Mouse (Mus musculus): ENCODE measurements around the gene Dhx16. TPM values are rescaled to one million over a fixed set of nuclear protein-coding genes. Genes with fewer than 3 reads are reported as not detected.
A peak's percentile ranks its signal among the peaks of the same experiment; 100 is the strongest.

Gene Dhx16
- polyA plus RNA-seq, 1 experiment from 2014 or later, result 23.8 TPM

GRCm38 (mm10) chr17:35843514-35843913 is 36.1 kb upstream of the Dhx16 start:
- Histone ChIP-seq H3K36me3 (ENCODE audit: control insufficient read depth, insufficient read depth, low read length) (peaks cover 24% of the 10 kb centered on the region), H3K9ac (ENCODE audit: low read depth, low read length) (no peak overlapping the region), H3K9me3 (replicated peaks; ENCODE audit: control insufficient read depth, low read length) (no peaks in the 10 kb centered on the region), H3K4me3 (ENCODE audit: low read depth, low read length) (no peak overlapping the region), H3K27me3 (ENCODE audit: control insufficient read depth, insufficient read depth, low read length) (no peaks in the 10 kb centered on the region), H3K4me2 (no peak overlapping the region), H3K27ac (ENCODE audit: low read depth, low read length) (no peak overlapping the region), H3K4me1 (ENCODE audit: control insufficient read depth, insufficient read depth, low read length) (peaks cover 8% of the 10 kb centered on the region; the same call in 1 of the 2 replicates)
- WGBS (ENCODE audit: insufficient replicate concordance), result 92% methylated on average over 3 of the region's 3 CpGs
- no peak for ATAC-seq (replicated peaks; ENCODE audit: insufficient number of reproducible peaks, low FRiP score, low TSS enrichment)

DNA sequence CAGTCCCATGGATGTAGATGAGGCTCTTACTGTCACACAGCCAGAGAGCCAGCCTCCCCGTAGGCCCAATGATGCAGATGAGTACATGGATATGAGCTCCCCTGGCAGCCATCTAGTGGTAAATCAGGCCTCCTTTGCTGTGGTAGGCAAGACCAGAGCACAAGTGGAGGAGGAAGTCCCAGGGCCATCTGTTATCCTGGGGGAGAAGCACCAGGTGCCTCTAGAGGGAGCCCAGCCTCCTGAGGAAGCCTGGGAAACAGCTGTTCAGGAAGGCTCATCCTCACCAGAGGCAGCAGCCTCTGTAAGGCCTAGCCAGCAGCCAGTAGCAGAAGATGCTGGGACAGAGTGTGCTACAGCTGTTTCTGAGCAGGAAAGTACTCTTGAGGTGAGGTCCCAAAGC is 31.5 kb upstream of the Dhx16 start:
- peaks cover 55% of the 10 kb centered on the region for H3K36me3 ChIP-seq (ENCODE audit: control insufficient read depth, insufficient read depth, low read length)
- no peaks in the 10 kb centered on the region for H3K27me3 ChIP-seq (ENCODE audit: control insufficient read depth, insufficient read depth, low read length)
- H3K9ac ChIP-seq (ENCODE audit: low read depth, low read length), result 0 out of 2 replicates have a peak overlapping the region, but pooled peaks have one; percentile 22
- no peak overlapping the region for H3K4me2 ChIP-seq
- H3K4me3 ChIP-seq (ENCODE audit: low read depth, low read length), result no peak overlapping the region
- no peaks in the 10 kb centered on the region for H3K4me1 ChIP-seq (ENCODE audit: control insufficient read depth, insufficient read depth, low read length)
- WGBS (ENCODE audit: insufficient replicate concordance), result 68% methylated on average over 1 of the region's 1 CpGs
- H3K9me3 ChIP-seq (replicated peaks; ENCODE audit: control insufficient read depth, low read length), result no peaks in the 10 kb centered on the region
- no peak for ATAC-seq (replicated peaks; ENCODE audit: insufficient number of reproducible peaks, low FRiP score, low TSS enrichment)
- H3K27ac ChIP-seq (ENCODE audit: low read depth, low read length), result no peak overlapping the region

DNA sequence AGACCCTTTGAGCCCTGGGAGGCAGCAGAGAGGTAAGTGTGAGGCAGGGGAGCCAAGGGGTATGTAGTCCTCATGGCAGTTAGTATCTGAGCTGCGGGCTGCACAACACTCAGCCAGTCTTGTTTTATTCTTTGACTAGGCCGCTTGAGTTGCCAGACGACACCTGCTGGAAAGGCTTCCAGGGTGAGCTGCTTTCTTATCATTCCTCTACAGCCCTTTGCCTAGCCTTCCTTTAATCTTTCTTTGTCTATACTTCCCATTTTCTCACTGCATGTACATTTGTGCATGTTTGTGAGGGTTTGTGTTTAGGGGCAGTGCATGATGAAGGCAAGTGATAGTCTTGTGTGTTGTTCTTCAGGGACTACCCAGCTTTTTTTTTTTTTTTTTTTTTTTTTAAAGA is 28.6 kb upstream of the Dhx16 start:
- no peak for ATAC-seq (replicated peaks; ENCODE audit: insufficient number of reproducible peaks, low FRiP score, low TSS enrichment)
- no peaks in the 10 kb centered on the region for H3K4me1 ChIP-seq (ENCODE audit: control insufficient read depth, insufficient read depth, low read length)
- no peak overlapping the region for H3K9ac ChIP-seq (ENCODE audit: low read depth, low read length)
- 74% methylated on average over 3 of the region's 3 CpGs for WGBS (ENCODE audit: insufficient replicate concordance)
- H3K4me3 ChIP-seq (ENCODE audit: low read depth, low read length), result no peak overlapping the region
- H3K27ac ChIP-seq (ENCODE audit: low read depth, low read length), result no peak overlapping the region
- peaks cover 54% of the 10 kb centered on the region for H3K36me3 ChIP-seq (ENCODE audit: control insufficient read depth, insufficient read depth, low read length)
- no peak overlapping the region; the same call in 1 of the 2 replicates for H3K4me2 ChIP-seq
- H3K9me3 ChIP-seq (replicated peaks; ENCODE audit: control insufficient read depth, low read length), result no peaks in the 10 kb centered on the region
- no peaks in the 10 kb centered on the region for H3K27me3 ChIP-seq (ENCODE audit: control insufficient read depth, insufficient read depth, low read length)

GRCm38 (mm10) chr17:35859371-35859770 is 20.2 kb upstream of the Dhx16 start:
- Histone ChIP-seq H3K36me3 (ENCODE audit: control insufficient read depth, insufficient read depth, low read length) (peaks cover 16% of the 10 kb centered on the region), H3K27me3 (ENCODE audit: control insufficient read depth, insufficient read depth, low read length) (no peaks in the 10 kb centered on the region), H3K9me3 (replicated peaks; ENCODE audit: control insufficient read depth, low read length) (no peaks in the 10 kb centered on the region), H3K9ac (ENCODE audit: low read depth, low read length) (no peak overlapping the region), H3K4me3 (ENCODE audit: low read depth, low read length) (no peak overlapping the region), H3K27ac (ENCODE audit: low read depth, low read length) (no peak overlapping the region), H3K4me1 (ENCODE audit: control insufficient read depth, insufficient read depth, low read length) (peaks cover 7% of the 10 kb centered on the region), H3K4me2 (no peak overlapping the region)
- WGBS (ENCODE audit: insufficient replicate concordance), result 83% methylated on average over 1 of the region's 1 CpGs
- ATAC-seq (replicated peaks; ENCODE audit: insufficient number of reproducible peaks, low FRiP score, low TSS enrichment), result no peak

- whole genome bisulfite sequencing (ENCODE audit: insufficient replicate concordance), result 38% methylated on average over 2 of the region's 2 CpGs
- H3K27ac ChIP-seq (ENCODE audit: low read depth, low read length), result no peak overlapping the region
- no peak overlapping the region for H3K4me3 ChIP-seq (ENCODE audit: low read depth, low read length)
- peaks cover 12% of the 10 kb centered on the region for H3K4me1 ChIP-seq (ENCODE audit: control insufficient read depth, insufficient read depth, low read length)
- H3K9ac ChIP-seq (ENCODE audit: low read depth, low read length), result no peak overlapping the region
- no peaks in the 10 kb centered on the region for H3K9me3 ChIP-seq (replicated peaks; ENCODE audit: control insufficient read depth, low read length)
- ATAC-seq (replicated peaks; ENCODE audit: insufficient number of reproducible peaks, low FRiP score, low TSS enrichment), result no peak
- no peak overlapping the region for H3K4me2 ChIP-seq
- no peaks in the 10 kb centered on the region for H3K27me3 ChIP-seq (ENCODE audit: control insufficient read depth, insufficient read depth, low read length)
- peaks cover 12% of the 10 kb centered on the region for H3K36me3 ChIP-seq (ENCODE audit: control insufficient read depth, insufficient read depth, low read length)
These were observed 19.8 kb upstream of the Dhx16 start for GRCm38 (mm10) chr17:35859835-35860234.

- peak overlapping the region; percentile 94 for H3K27ac ChIP-seq (ENCODE audit: low read depth, low read length)
- ATAC-seq (replicated peaks; ENCODE audit: insufficient number of reproducible peaks, low FRiP score, low TSS enrichment), result no peak
These were observed 18.8 kb upstream of the Dhx16 start for GRCm38 (mm10) chr17:35860831-35861197.

DNA sequence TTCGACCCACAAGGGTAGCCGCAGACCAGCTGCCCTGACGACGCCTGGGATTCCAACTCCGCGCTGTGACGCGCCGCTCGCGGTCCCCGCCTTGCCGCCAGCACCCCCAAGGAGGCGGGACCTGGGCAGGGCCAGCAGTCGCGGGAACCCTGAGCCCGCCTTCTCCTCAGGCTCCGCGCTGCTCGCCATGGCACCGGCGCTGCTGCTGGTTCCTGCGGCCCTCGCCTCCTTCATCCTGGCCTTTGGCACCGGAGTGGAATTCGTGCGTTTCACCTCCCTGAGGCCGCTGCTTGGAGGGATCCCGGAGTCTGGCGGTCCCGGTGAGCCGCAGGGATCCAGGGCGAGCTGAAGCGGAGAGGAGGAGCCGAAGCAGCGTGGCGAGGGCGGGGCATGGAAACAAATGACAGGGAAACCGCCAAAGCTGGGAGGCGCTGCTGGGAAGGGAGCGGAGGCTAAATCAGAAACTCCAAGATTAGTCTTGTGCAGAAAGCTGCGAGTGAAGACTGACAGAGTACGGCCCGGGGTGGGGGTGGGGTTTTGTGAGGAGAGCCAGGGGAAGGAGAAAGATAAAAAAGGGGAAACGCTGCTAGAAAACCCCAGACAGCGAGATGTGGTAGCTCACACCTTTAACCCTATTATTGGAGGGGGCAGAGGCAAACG is 18.3 kb upstream of the Dhx16 start, which contains the start of gene Nrm:
Gene Nrm (plus strand): TSS at position 121 of the 660 bp plus-strand sequence.
- H3K27me3 ChIP-seq (ENCODE audit: control insufficient read depth, insufficient read depth, low read length), result no peaks in the 10 kb centered on the region
- H3K4me3 ChIP-seq (ENCODE audit: low read depth, low read length), result peak within 1 kb of the TSS; percentile 76
- H3K9ac ChIP-seq (ENCODE audit: low read depth, low read length), result peak within 1 kb of the TSS; percentile 80
- H3K4me1 ChIP-seq (ENCODE audit: control insufficient read depth, insufficient read depth, low read length), result peaks cover 16% of the 10 kb centered on the region
- under 1% methylated on average over 47 of the region's 47 CpGs for WGBS (ENCODE audit: insufficient replicate concordance)
- H3K36me3 ChIP-seq (ENCODE audit: control insufficient read depth, insufficient read depth, low read length), result peaks cover 12% of the 10 kb centered on the region
- peak; percentile 86 for ATAC-seq (replicated peaks; ENCODE audit: insufficient number of reproducible peaks, low FRiP score, low TSS enrichment)
- peak within 1 kb of the TSS; percentile 67 for H3K4me2 ChIP-seq
- H3K27ac ChIP-seq (ENCODE audit: low read depth, low read length), result peak within 1 kb of the TSS; percentile 94
- no peaks in the 10 kb centered on the region for H3K9me3 ChIP-seq (replicated peaks; ENCODE audit: control insufficient read depth, low read length)

More at GRCm38 (mm10) chr17:35860831-35861197, 18.8 kb upstream of the Dhx16 start:
- Histone ChIP-seq H3K4me3 (ENCODE audit: low read depth, low read length) (peak overlapping the region; percentile 76), H3K36me3 (ENCODE audit: control insufficient read depth, insufficient read depth, low read length) (peaks cover 12% of the 10 kb centered on the region), H3K9ac (ENCODE audit: low read depth, low read length) (peak overlapping the region; percentile 80), H3K4me2 (peak overlapping the region; percentile 67), H3K9me3 (replicated peaks; ENCODE audit: control insufficient read depth, low read length) (no peaks in the 10 kb centered on the region), H3K27me3 (ENCODE audit: control insufficient read depth, insufficient read depth, low read length) (no peaks in the 10 kb centered on the region), H3K4me1 (ENCODE audit: control insufficient read depth, insufficient read depth, low read length) (peaks cover 16% of the 10 kb centered on the region)
- WGBS (ENCODE audit: insufficient replicate concordance), result 5% methylated on average over 12 of the region's 12 CpGs

- no peaks in the 10 kb centered on the region for H3K27me3 ChIP-seq (ENCODE audit: control insufficient read depth, insufficient read depth, low read length)
- peaks cover 33% of the 10 kb centered on the region for H3K4me1 ChIP-seq (ENCODE audit: control insufficient read depth, insufficient read depth, low read length)
- WGBS (ENCODE audit: insufficient replicate concordance), result 19% methylated on average over 10 of the region's 10 CpGs
- H3K4me2 ChIP-seq, result peak overlapping the region; percentile 98
- H3K9me3 ChIP-seq (replicated peaks; ENCODE audit: control insufficient read depth, low read length), result no peaks in the 10 kb centered on the region
- H3K9ac ChIP-seq (ENCODE audit: low read depth, low read length), result peak overlapping the region; percentile 90
- ATAC-seq (replicated peaks; ENCODE audit: insufficient number of reproducible peaks, low FRiP score, low TSS enrichment), result no peak
- H3K4me3 ChIP-seq (ENCODE audit: low read depth, low read length), result peak overlapping the region; percentile 49
- no peaks in the 10 kb centered on the region for H3K36me3 ChIP-seq (ENCODE audit: control insufficient read depth, insufficient read depth, low read length)
- H3K27ac ChIP-seq (ENCODE audit: low read depth, low read length), result peak overlapping the region; percentile 83
These were observed 14.7 kb upstream of the Dhx16 start for GRCm38 (mm10) chr17:35864832-35865353.

Measured in heart, embryonic 11.5 days (tissue).